ENCODE assay signal across 20 mouse cellular contexts in the genomic region with DNA sequence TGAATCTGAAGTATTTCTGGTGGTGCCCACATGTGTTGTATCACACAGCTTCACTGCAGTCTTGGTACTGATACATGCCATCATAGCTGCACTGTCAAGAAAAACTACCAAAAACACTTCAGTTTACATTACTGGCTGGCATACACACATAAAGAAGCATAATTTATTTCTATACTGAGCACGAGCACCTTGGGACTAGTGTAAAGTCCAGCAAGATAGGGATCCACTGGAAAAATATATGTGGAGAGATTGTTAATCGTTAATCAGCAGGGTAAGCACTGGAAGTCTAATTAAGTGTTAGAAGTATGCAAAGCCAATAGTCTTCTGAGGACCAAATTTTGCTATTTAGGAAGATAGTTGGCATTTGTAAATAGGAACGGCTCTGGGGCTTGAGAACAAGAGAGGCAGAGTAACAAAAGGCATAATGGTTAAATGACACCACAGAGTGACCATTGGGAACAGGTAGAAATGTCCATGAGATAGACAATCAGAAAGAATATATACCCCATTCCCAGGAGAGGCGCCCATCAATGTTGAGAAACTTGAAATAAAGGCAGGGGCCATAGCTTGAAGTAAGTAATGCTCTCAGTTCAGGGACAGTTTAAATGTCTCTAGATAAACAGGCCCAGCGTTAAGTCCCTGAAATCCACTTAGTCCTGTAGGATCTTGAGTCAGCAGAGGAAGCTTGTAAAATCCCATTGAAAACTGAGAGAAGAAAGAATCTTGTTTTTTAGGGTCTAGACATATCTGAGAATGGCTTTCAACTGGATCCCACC. TPM values are rescaled to one million over a fixed set of nuclear protein-coding genes. Genes with fewer than 3 reads are reported as not detected.
"Had no signal": no experiment of that assay in that cellular context is flagged by ENCODE, and none has a peak within 500 bp of the region (broad histone marks: within the 10 kb centered on the region; RNA-seq: fewer than 3 reads in every experiment).

No protein-coding gene starts in this region.

- H3K27me3 ChIP-seq: neural tube, embryonic 12.5 days; neural tube, embryonic 13.5 days; neural tube, embryonic 15.5 days; stomach, embryonic 15.5 days had no signal

- H3K4me3 ChIP-seq: neural tube, embryonic 12.5 days; neural tube, embryonic 13.5 days; neural tube, embryonic 15.5 days; stomach, embryonic 15.5 days had no signal

- H3K27ac ChIP-seq: neural tube, embryonic 12.5 days; neural tube, embryonic 13.5 days; neural tube, embryonic 15.5 days; stomach, embryonic 15.5 days; stomach, postnatal 0 days had no signal

- H3K4me2 ChIP-seq: neural tube, embryonic 12.5 days; neural tube, embryonic 13.5 days; neural tube, embryonic 15.5 days; stomach, embryonic 15.5 days had no signal

- DNase-seq: retina, postnatal 1 day; right cerebral cortex, adult 18-20 months; right cerebral cortex, postnatal 14 days; right cerebral cortex, postnatal 25 days; right cerebral cortex, postnatal 4 days; spleen, adult 18-20 months; thymus, adult 18-20 months; thymus, adult 2 months; thymus, postnatal 14 days; thymus, postnatal 25 days; thymus, postnatal 36 days; thymus, postnatal 4 days had no signal

- H3K36me3 ChIP-seq: neural tube, embryonic 12.5 days; neural tube, embryonic 13.5 days; neural tube, embryonic 15.5 days; stomach, embryonic 15.5 days had no signal

- H3K9me3 ChIP-seq: neural tube, embryonic 12.5 days; neural tube, embryonic 13.5 days; neural tube, embryonic 15.5 days; stomach, embryonic 15.5 days had no signal

- H3K4me1 ChIP-seq: neural tube, embryonic 12.5 days; neural tube, embryonic 13.5 days; neural tube, embryonic 15.5 days; stomach, embryonic 15.5 days had no signal

- H3K9ac ChIP-seq: neural tube, embryonic 12.5 days; neural tube, embryonic 13.5 days; neural tube, embryonic 15.5 days; stomach, embryonic 15.5 days had no signal

RNA-seq across cellular contexts. Expression of gene Tmem45a2, which starts 35.2 kb away (rescaled TPM):
- total RNA-seq: neutrophil, adult 5-6 weeks had no signal
- polyA plus RNA-seq: neural tube, embryonic 12.5 days; neural tube, embryonic 15.5 days; spleen, adult 2 months; stomach, embryonic 14.5 days had no signal
